Comparison of ENCODE assay signal across 20 mouse cellular contexts in genomic region chr16:88488096-88488495, GRCm38 (mm10). TPM values are rescaled to one million over a fixed set of nuclear protein-coding genes. Genes with fewer than 3 reads are reported as not detected.
DNase-seq lines count a peak whose midpoint lies in the region; ATAC-seq and TF ChIP-seq lines count a peak whose summit lies in the region.
"Had no signal": no experiment of that assay in that cellular context is flagged by ENCODE, and none has a peak within 500 bp of the region (broad histone marks: within the 10 kb centered on the region; RNA-seq: fewer than 3 reads in every experiment).

No protein-coding gene starts in this region.

- peak; percentile 18 for DNase-seq in brain, adult 2 months (ENCODE audit: low read depth, low spot score)
- peak; percentile 64 for DNase-seq in brain, embryonic 14.5 days (ENCODE audit: low read depth)
- peak; percentile 11 for DNase-seq in telencephalon, adult 2 months (ENCODE audit: low read depth, low spot score)
- no peak for DNase-seq in right cerebral cortex, postnatal 36 days (ENCODE audit: low spot score in 2 of 2)
- DNase-seq in retina, postnatal 1 day = no peak
- DNase-seq: adrenal gland, adult 2 months; adrenal gland, postnatal 10 days; adrenal gland, postnatal 25 days; cerebellum, adult 11-12 months; cerebellum, adult 2 months; cerebellum, adult 9-10 months; cerebellum, postnatal 25 days had no signal

- H3K36me3 ChIP-seq in forebrain, embryonic 16.5 days (ENCODE audit: control insufficient read depth, insufficient read depth) = no peaks in the 10 kb centered on the region
- no peaks in the 10 kb centered on the region for H3K36me3 ChIP-seq in forebrain, embryonic 13.5 days (ENCODE audit: poor library complexity, severe bottlenecking)
- H3K36me3 ChIP-seq: embryonic facial prominence, embryonic 10.5 days; embryonic facial prominence, embryonic 12.5 days had no signal

- ATAC-seq in forebrain, embryonic 16.5 days = peak; percentile 31; the same call in 1 of the 2 replicates
- ATAC-seq in forebrain, embryonic 13.5 days = no peak

- no peak overlapping the region for H3K27ac ChIP-seq in forebrain, embryonic 16.5 days (ENCODE audit: low read length)
- no peak overlapping the region for H3K27ac ChIP-seq in forebrain, embryonic 13.5 days
- H3K27ac ChIP-seq: embryonic facial prominence, embryonic 10.5 days; embryonic facial prominence, embryonic 12.5 days had no signal

- H3K4me2 ChIP-seq in forebrain, embryonic 16.5 days (ENCODE audit: low read length) = no peak overlapping the region
- H3K4me2 ChIP-seq in forebrain, embryonic 13.5 days = no peak overlapping the region
- H3K4me2 ChIP-seq: embryonic facial prominence, embryonic 12.5 days had no signal

- no peak overlapping the region for H3K9ac ChIP-seq in forebrain, embryonic 16.5 days (replicated peaks; ENCODE audit: low read depth, low read length)
- no peak overlapping the region for H3K9ac ChIP-seq in forebrain, embryonic 13.5 days
- H3K9ac ChIP-seq: embryonic facial prominence, embryonic 12.5 days had no signal

- TF ChIP-seq CTCF in brain, embryonic 14.5 days (IDR thresholded peaks at IDR 0.05; ENCODE audit: borderline replicate concordance, extremely low read depth, insufficient read depth, insufficient read length) = no peak

- H3K4me3 ChIP-seq in forebrain, embryonic 16.5 days (replicated peaks; ENCODE audit: low read length) = no peak overlapping the region
- no peak overlapping the region for H3K4me3 ChIP-seq in forebrain, embryonic 13.5 days
- H3K4me3 ChIP-seq: embryonic facial prominence, embryonic 10.5 days; embryonic facial prominence, embryonic 12.5 days had no signal

- no peak for TF ChIP-seq POLR2A in brain, embryonic 14.5 days (IDR thresholded peaks at IDR 0.05; ENCODE audit: borderline replicate concordance, extremely low read depth, insufficient read depth, insufficient read length, poor library complexity, severe bottlenecking)

- no peaks in the 10 kb centered on the region for H3K27me3 ChIP-seq in forebrain, embryonic 16.5 days (replicated peaks; ENCODE audit: control insufficient read depth, insufficient read depth, low read length)
- no peaks in the 10 kb centered on the region for H3K27me3 ChIP-seq in forebrain, embryonic 13.5 days
- H3K27me3 ChIP-seq: embryonic facial prominence, embryonic 12.5 days had no signal

- no peaks in the 10 kb centered on the region for H3K9me3 ChIP-seq in forebrain, embryonic 16.5 days (ENCODE audit: control insufficient read depth, low read length)
- H3K9me3 ChIP-seq in forebrain, embryonic 13.5 days (replicated peaks) = no peaks in the 10 kb centered on the region
- H3K9me3 ChIP-seq: embryonic facial prominence, embryonic 10.5 days; embryonic facial prominence, embryonic 12.5 days had no signal

- no peaks in the 10 kb centered on the region; the same call in 1 of the 2 replicates for H3K4me1 ChIP-seq in forebrain, embryonic 16.5 days (replicated peaks; ENCODE audit: control insufficient read depth, insufficient read depth, low read length)
- no peaks in the 10 kb centered on the region for H3K4me1 ChIP-seq in forebrain, embryonic 13.5 days
- H3K4me1 ChIP-seq: embryonic facial prominence, embryonic 10.5 days; embryonic facial prominence, embryonic 12.5 days had no signal

RNA-seq across cellular contexts. Expression of gene Cldn17, which starts 18.7 kb away (rescaled TPM):
- polyA plus RNA-seq in forebrain, embryonic 16.5 days (2015; fragmentation: Nextera tagmentation; extraction: Ambion mirVana) = not detected in 2 replicates
- not detected in 2 replicates for polyA plus RNA-seq in forebrain, embryonic 13.5 days (2015; fragmentation: Nextera tagmentation; extraction: Ambion mirVana)
- polyA plus RNA-seq in brain, embryonic 14.5 days (2012; rRNA removed) = not detected in 2 replicates
- polyA plus RNA-seq: adrenal gland, adult 2 months; C2C12; cortical plate, adult 2 months; embryonic facial prominence, embryonic 10.5 days; embryonic facial prominence, embryonic 12.5 days; embryonic facial prominence, embryonic 14.5 days; forebrain, embryonic 11.5 days had no signal

Comparison
In these comparisons a context has a peak if more than half of its experiments do, and no peak if none do; other contexts are left out.
1. DNase-seq: peak in brain, adult 2 months (single experiment), brain, embryonic 14.5 days (single experiment) and telencephalon, adult 2 months (single experiment); none in right cerebral cortex, postnatal 36 days (0 of 2) and retina, postnatal 1 day (single experiment).